Mouse (Mus musculus) left cerebral cortex, postnatal 36 days (tissue): Measurements from ENCODE around the gene Thoc2. TPM values are rescaled to one million over a fixed set of nuclear protein-coding genes. Genes with fewer than 3 reads are reported as not detected.
"Not testable (repeated sequence)": the region's sequence is repeated elsewhere in the genome, so short reads cannot be mapped to it uniquely, and the experiment has no call there.

Experiments
- DNase-seq, 2 experiments: peaks; one replicate each; pipeline ENCODE4 v3.0.0; 2021 to 2022; ENCODE audit warnings: low spot score in 2 of 2, mixed read lengths in 1 of 2
- intact Hi-C: fragments of 180-260 bp; cut with DNase I; formaldehyde crosslinking; loops from one replicate; pipeline ENCODE4 v1.15.1; 2025
- microRNA-seq: library from miRNA; unstranded; fragments of <30 nt; microRNA quantifications from one replicate; pipeline ENCODE4 v1.2.0, GENCODE M21; 2022
- total RNA-seq, 2 experiments: library from RNA; stranded (reverse); gene quantifications; 2 replicates each; pipeline ENCODE4 v1.2.3; 2021

Thoc2 gene
- 10 to 100 TPM; 42.6 to 69.2 TPM for total RNA-seq

- no peak for DNase-seq
- intact Hi-C loops = no loop called here
Observed at GRCm38 (mm10) chrX:41920574-41920973, at the start of gene Thoc2. Thoc2 (minus strand) TSS chrX:41920674.

GRCm38 (mm10) chrX:41970096-41970495, 49.6 kb upstream of the Thoc2 start:
- DNase-seq = no peak
- intact Hi-C loops = no loop called here

- no peak for DNase-seq
- intact Hi-C loops = no loop called here
Observed at GRCm38 (mm10) chrX:41969341-41969740, 48.9 kb upstream of the Thoc2 start.

GRCm38 (mm10) chrX:41957161-41957560, 36.7 kb upstream of the Thoc2 start:
- no peak for DNase-seq
- intact Hi-C loops = no loop called here

GRCm38 (mm10) chrX:41941840-41942239, 21.4 kb upstream of the Thoc2 start:
- no peak for DNase-seq
- intact Hi-C loops = no loop called here

- intact Hi-C loops, DNase-seq: not testable (repeated sequence)
Observed at GRCm38 (mm10) chrX:41931821-41932220, 11.3 kb upstream of the Thoc2 start.

GRCm38 (mm10) chrX:41924708-41925107, 4.2 kb upstream of the Thoc2 start:
- intact Hi-C loops = no loop called here
- DNase-seq = no peak

GRCm38 (mm10) chrX:41912061-41912401, 8.4 kb downstream of the Thoc2 start:
- no peak for DNase-seq
- intact Hi-C loops = loop anchor here (5.0 kb wide), 1 partner anchor 155 kb away; no protein-coding TSS in a partner anchor

- DNase-seq = peak; percentile 84 to 86
- intact Hi-C loops = loop anchor here (5.0 kb wide), 1 partner anchor 156 kb away; no protein-coding TSS in a partner anchor
Observed at GRCm38 (mm10) chrX:41911390-41912060, 8.9 kb downstream of the Thoc2 start.

GRCm38 (mm10) chrX:41910981-41911380, 9.5 kb downstream of the Thoc2 start:
- intact Hi-C loops = loop anchor here (5.0 kb wide), 1 partner anchor 156 kb away; no protein-coding TSS in a partner anchor
- peak; percentile 4 to 5 for DNase-seq

GRCm38 (mm10) chrX:41910471-41910870, 10.0 kb downstream of the Thoc2 start:
- DNase-seq = no peak
- intact Hi-C loops = loop anchor here (5.0 kb wide), 1 partner anchor 157 kb away; no protein-coding TSS in a partner anchor

GRCm38 (mm10) chrX:41884759-41885505, 35.5 kb downstream of the Thoc2 start:
- intact Hi-C loops = no loop called here
- DNase-seq = no peak

GRCm38 (mm10) chrX:41876581-41876980, 43.9 kb downstream of the Thoc2 start:
- no peak for DNase-seq

GRCm38 (mm10) chrX:41837823-41838222, 82.7 kb downstream of the Thoc2 start:
- no peak for DNase-seq
- intact Hi-C loops = no loop called here

More at GRCm38 (mm10) chrX:41876581-41876980, 43.9 kb downstream of the Thoc2 start:
- intact Hi-C loops = no loop called here

- DNase-seq = no peak
- intact Hi-C loops = no loop called here
Observed at GRCm38 (mm10) chrX:41805592-41805991, 114.9 kb downstream of the Thoc2 start.

GRCm38 (mm10) chrX:41793303-41793702, 127.2 kb downstream of the Thoc2 start:
- DNase-seq = no peak
- intact Hi-C loops = no loop called here

Small RNAs within 50 kb of the gene (microRNA-seq; reads per million reads assigned to microRNA genes)
- gene Gm44490 = not detected

Other genes with a start within 250 kb of the Thoc2 start
- 10 to 100 TPM; 58.6 to 64.2 TPM for gene Xiap, start 139.0 kb upstream of the Thoc2 start, total RNA-seq
- gene Stag2, start 228.6 kb upstream of the Thoc2 start, total RNA-seq = 10 to 100 TPM; 45.5 to 54.0 TPM